Mouse (Mus musculus): ENCODE results near the gene Cubn. TPM values are rescaled to one million over a fixed set of nuclear protein-coding genes. Genes with fewer than 3 reads are reported as not detected.

Cubn gene
- polyA plus RNA-seq, 1 experiment from 2014 or later = 0.21 TPM

DNA sequence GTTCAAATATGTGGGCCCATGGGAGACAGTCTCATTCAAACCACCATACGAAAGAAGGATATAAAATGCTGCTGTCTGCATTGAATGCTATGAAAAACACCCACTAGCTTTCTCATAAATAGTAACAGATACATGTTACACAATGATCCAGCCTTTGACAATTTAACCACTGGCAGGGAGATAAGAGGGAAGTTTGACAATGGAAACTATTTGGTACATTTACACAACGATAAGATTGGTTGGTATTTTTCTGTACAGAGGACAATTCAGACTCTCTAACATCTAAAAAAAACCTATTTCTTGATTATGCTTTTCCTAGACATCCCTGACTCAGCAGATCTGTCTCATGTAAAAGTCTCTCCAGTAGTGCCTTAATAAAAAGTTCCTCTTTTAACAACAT lies 4.5 kb upstream of the Cubn start:
- 81% methylated on average over 2 of the region's 2 CpGs for WGBS
- H3K4me1 ChIP-seq (replicated peaks; ENCODE audit: control insufficient read depth, insufficient read depth, low read length) = no peaks in the 10 kb centered on the region

DNA sequence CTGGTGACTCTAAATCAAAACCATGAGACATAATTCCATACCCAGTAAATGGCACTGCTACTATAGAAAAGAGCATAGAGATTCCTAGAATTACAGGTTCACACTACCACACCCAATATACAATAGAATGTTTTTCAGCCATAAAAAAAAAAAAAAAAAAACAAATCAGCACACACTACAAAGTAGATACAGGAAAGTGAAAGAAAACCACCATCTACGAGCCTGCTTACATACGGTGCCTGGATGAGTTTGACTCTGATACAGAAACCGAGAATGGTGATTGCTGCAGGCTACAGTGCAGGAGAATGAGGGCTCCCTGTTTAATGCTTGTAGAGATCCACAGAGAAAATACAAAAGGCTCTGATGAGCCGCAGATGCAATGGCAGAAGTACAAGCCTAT lies 1.3 kb upstream of the Cubn start:
- ATAC-seq (ENCODE audit: low FRiP score) = no peak
- no peak overlapping the region for H3K4me2 ChIP-seq (replicated peaks)
- H3K27me3 ChIP-seq (ENCODE audit: control insufficient read depth, insufficient read depth, low read length) = no peaks in the 10 kb centered on the region
- H3K27ac ChIP-seq = no peak overlapping the region
- H3K9ac ChIP-seq = no peak overlapping the region
- no peaks in the 10 kb centered on the region for H3K4me1 ChIP-seq (replicated peaks; ENCODE audit: control insufficient read depth, insufficient read depth, low read length)
- H3K9me3 ChIP-seq (ENCODE audit: control insufficient read depth, low read length) = no peaks in the 10 kb centered on the region
- no peak for DNase-seq (ENCODE audit: low spot score)
- WGBS = 84% methylated on average over 4 of the region's 4 CpGs
- no peaks in the 10 kb centered on the region for H3K36me3 ChIP-seq (replicated peaks; ENCODE audit: control insufficient read depth, insufficient read depth)
- H3K4me3 ChIP-seq (replicated peaks; ENCODE audit: low read length) = no peak overlapping the region

More for the DNA sequence above, 4.5 kb upstream of the Cubn start:
- Histone ChIP-seq H3K27ac (no peak overlapping the region), H3K9ac (no peak overlapping the region), H3K36me3 (replicated peaks; ENCODE audit: control insufficient read depth, insufficient read depth) (no peaks in the 10 kb centered on the region), H3K9me3 (ENCODE audit: control insufficient read depth, low read length) (no peaks in the 10 kb centered on the region), H3K4me3 (replicated peaks; ENCODE audit: low read length) (no peak overlapping the region), H3K27me3 (ENCODE audit: control insufficient read depth, insufficient read depth, low read length) (no peaks in the 10 kb centered on the region), H3K4me2 (replicated peaks) (no peak overlapping the region)
- no peak for DNase-seq (ENCODE audit: low spot score)
- ATAC-seq (ENCODE audit: low FRiP score) = no peak

DNA sequence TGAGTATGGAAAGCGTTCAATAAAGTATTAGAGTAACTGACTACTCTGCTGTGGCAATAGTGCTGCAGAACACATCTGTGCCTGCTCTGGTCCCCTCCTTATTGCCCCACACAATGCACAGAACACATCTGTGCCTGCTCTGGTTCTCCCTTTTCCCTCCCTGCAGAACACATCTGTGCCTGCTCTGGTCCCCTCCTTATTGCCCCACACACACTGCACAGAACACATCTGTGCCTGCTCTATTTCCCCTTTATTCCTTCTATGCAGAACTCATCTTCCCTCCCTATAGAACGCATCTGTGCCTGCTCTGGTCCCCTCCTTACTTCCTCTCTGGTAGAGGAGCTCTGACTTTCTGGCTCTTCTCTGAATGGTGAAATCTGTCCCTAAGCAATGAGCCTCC lies 1.1 kb downstream of the Cubn start:
- Histone ChIP-seq H3K36me3 (replicated peaks; ENCODE audit: control insufficient read depth, insufficient read depth) (no peaks in the 10 kb centered on the region), H3K9me3 (ENCODE audit: control insufficient read depth, low read length) (no peaks in the 10 kb centered on the region), H3K4me3 (replicated peaks; ENCODE audit: low read length) (no peak overlapping the region), H3K27ac (no peak overlapping the region), H3K9ac (no peak overlapping the region), H3K4me2 (replicated peaks) (no peak overlapping the region), H3K27me3 (ENCODE audit: control insufficient read depth, insufficient read depth, low read length) (no peaks in the 10 kb centered on the region), H3K4me1 (replicated peaks; ENCODE audit: control insufficient read depth, insufficient read depth, low read length) (no peaks in the 10 kb centered on the region)
- WGBS = 83% methylated on average over 2 of the region's 2 CpGs
- ATAC-seq (ENCODE audit: low FRiP score) (no peak), DNase-seq (ENCODE audit: low spot score) (no peak)

DNA sequence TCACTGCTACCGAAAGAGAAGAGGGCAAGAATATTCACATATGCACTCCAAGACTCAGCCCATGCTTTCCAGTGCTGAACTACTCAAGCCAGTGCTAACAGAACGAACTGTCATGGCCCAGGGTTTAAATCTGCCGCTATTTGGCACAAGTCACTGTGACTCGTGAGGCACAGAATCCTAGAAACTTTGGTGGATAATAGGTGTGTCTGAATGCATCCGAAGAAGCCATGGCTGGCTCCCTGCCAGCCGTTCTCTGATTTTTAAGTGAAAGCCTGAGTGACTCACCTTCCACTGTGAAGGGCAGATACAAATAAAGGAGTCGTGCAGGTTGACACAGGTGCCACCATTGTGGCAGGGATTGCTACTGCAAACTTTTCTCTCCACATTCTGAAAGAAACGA lies 5.1 kb downstream of the Cubn start:
- no peak overlapping the region for H3K4me2 ChIP-seq (replicated peaks)
- no peaks in the 10 kb centered on the region for H3K27me3 ChIP-seq (ENCODE audit: control insufficient read depth, insufficient read depth, low read length)
- ATAC-seq (ENCODE audit: low FRiP score) (no peak), DNase-seq (ENCODE audit: low spot score) (no peak)
- H3K4me1 ChIP-seq (replicated peaks; ENCODE audit: control insufficient read depth, insufficient read depth, low read length) = no peaks in the 10 kb centered on the region
- WGBS = 74% methylated on average over 8 of the region's 8 CpGs
- H3K36me3 ChIP-seq (replicated peaks; ENCODE audit: control insufficient read depth, insufficient read depth) = no peaks in the 10 kb centered on the region
- no peaks in the 10 kb centered on the region for H3K9me3 ChIP-seq (ENCODE audit: control insufficient read depth, low read length)
- no peak overlapping the region for H3K9ac ChIP-seq
- no peak overlapping the region for H3K27ac ChIP-seq
- no peak overlapping the region for H3K4me3 ChIP-seq (replicated peaks; ENCODE audit: low read length)

DNA sequence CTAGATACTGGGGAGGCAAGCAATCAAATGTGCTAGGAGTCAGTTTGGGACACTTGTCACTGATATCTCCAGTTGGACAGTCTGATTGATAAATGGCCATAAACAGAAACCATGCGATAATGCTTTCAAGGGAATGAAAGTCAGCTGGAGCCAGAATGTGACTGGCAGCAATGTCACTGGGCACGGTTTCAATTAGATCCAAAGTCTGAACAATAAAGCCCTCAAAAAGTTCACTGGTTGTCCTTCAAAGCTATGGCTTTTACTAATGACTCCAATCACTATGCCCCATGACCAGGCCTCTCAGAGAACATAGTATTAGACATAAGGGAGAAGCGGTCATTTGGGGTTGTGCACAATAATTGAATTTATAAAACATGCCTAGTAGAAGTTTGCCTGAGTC lies 7.0 kb downstream of the Cubn start:
- Histone ChIP-seq H3K4me2 (replicated peaks) (no peak overlapping the region), H3K4me1 (replicated peaks; ENCODE audit: control insufficient read depth, insufficient read depth, low read length) (no peaks in the 10 kb centered on the region)
- no peak for ATAC-seq (ENCODE audit: low FRiP score)

DNA sequence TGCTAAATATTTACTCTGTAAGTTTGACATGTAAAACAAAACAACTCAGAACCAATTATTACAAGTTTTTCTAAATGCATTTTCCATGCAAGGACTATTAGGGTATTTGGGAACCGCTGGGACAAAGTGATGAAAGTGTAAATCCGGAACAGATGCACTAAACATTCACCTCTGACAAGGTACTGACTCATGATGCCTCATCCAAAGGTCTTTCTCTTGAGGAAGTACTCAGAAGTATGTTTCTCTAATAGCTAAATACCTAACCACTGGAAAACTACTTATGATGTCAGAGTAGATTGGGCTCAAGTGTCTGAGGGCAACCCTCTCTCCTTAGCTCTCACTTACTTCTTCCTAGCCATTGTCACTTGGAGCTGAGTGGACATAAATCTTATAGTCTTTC lies 10.9 kb downstream of the Cubn start:
- Histone ChIP-seq H3K4me2 (replicated peaks) (no peak overlapping the region), H3K4me3 (replicated peaks; ENCODE audit: low read length) (no peak overlapping the region), H3K27me3 (ENCODE audit: control insufficient read depth, insufficient read depth, low read length) (no peaks in the 10 kb centered on the region), H3K36me3 (replicated peaks; ENCODE audit: control insufficient read depth, insufficient read depth) (no peaks in the 10 kb centered on the region), H3K9ac (no peak overlapping the region), H3K4me1 (replicated peaks; ENCODE audit: control insufficient read depth, insufficient read depth, low read length) (no peaks in the 10 kb centered on the region), H3K9me3 (ENCODE audit: control insufficient read depth, low read length) (no peaks in the 10 kb centered on the region), H3K27ac (no peak overlapping the region)
- DNase-seq (ENCODE audit: low spot score) (no peak), ATAC-seq (ENCODE audit: low FRiP score) (no peak)
- 91% methylated on average over 2 of the region's 2 CpGs for WGBS

More for the DNA sequence above, 7.0 kb downstream of the Cubn start:
- WGBS = 79% methylated on average over 3 of the region's 3 CpGs
- no peak overlapping the region for H3K9ac ChIP-seq
- H3K9me3 ChIP-seq (ENCODE audit: control insufficient read depth, low read length) = no peaks in the 10 kb centered on the region
- H3K4me3 ChIP-seq (replicated peaks; ENCODE audit: low read length) = no peak overlapping the region
- H3K27me3 ChIP-seq (ENCODE audit: control insufficient read depth, insufficient read depth, low read length) = no peaks in the 10 kb centered on the region
- DNase-seq (ENCODE audit: low spot score) = no peak
- H3K27ac ChIP-seq = no peak overlapping the region
- H3K36me3 ChIP-seq (replicated peaks; ENCODE audit: control insufficient read depth, insufficient read depth) = no peaks in the 10 kb centered on the region

DNA sequence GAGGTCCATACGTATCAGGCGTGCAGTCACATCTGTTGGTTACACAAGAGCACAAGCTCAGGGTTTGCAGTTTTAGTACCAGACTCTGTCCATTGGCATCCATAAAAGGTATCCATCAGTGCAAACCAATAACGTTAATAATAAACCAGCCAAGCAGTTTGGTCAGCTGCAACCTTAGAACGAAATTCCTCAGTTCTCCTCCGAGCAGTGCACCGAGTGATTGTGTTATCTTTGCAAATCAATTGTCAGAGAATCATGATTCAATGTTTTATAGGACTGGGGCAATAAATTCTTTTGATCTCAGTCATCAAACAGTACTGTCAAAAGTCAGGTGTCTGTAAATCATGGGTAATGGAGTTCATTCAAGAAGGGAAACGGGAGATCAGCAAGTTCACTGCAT lies 12.4 kb downstream of the Cubn start:
- no peak overlapping the region for H3K4me2 ChIP-seq (replicated peaks)
- no peaks in the 10 kb centered on the region for H3K4me1 ChIP-seq (replicated peaks; ENCODE audit: control insufficient read depth, insufficient read depth, low read length)
- no peak overlapping the region for H3K9ac ChIP-seq
- WGBS = 89% methylated on average over 7 of the region's 7 CpGs
- no peaks in the 10 kb centered on the region for H3K27me3 ChIP-seq (ENCODE audit: control insufficient read depth, insufficient read depth, low read length)
- no peak for DNase-seq (ENCODE audit: low spot score)
- ATAC-seq (ENCODE audit: low FRiP score) = no peak
- no peak overlapping the region for H3K4me3 ChIP-seq (replicated peaks; ENCODE audit: low read length)
- no peaks in the 10 kb centered on the region for H3K9me3 ChIP-seq (ENCODE audit: control insufficient read depth, low read length)
- no peak overlapping the region for H3K27ac ChIP-seq
- no peaks in the 10 kb centered on the region for H3K36me3 ChIP-seq (replicated peaks; ENCODE audit: control insufficient read depth, insufficient read depth)

DNA sequence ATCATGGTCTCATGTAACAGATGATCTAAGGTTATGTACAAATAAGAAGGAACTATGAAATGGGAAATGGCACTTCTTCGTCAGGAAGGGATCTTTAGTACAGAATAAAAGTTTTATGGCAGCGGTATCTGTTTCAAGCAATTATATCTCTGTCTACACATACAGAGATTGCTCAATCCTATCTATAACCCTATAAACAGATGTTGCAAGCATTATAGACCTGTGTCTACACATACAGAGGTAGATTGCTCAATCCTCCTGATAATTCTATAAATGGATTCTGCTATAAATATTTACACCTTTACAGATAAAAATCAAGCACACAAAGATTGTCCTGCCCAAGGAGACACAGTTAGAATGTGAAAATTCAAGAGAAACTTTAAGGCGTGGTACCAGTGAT lies 21.5 kb downstream of the Cubn start:
- WGBS = 97% methylated on average over 3 of the region's 3 CpGs
- no peak for DNase-seq (ENCODE audit: low spot score)
- no peaks in the 10 kb centered on the region for H3K36me3 ChIP-seq (replicated peaks; ENCODE audit: control insufficient read depth, insufficient read depth)
- no peak overlapping the region for H3K9ac ChIP-seq
- no peaks in the 10 kb centered on the region for H3K4me1 ChIP-seq (replicated peaks; ENCODE audit: control insufficient read depth, insufficient read depth, low read length)
- H3K9me3 ChIP-seq (ENCODE audit: control insufficient read depth, low read length) = no peaks in the 10 kb centered on the region
- H3K4me2 ChIP-seq (replicated peaks) = no peak overlapping the region
- H3K27ac ChIP-seq = no peak overlapping the region
- H3K27me3 ChIP-seq (ENCODE audit: control insufficient read depth, insufficient read depth, low read length) = no peaks in the 10 kb centered on the region
- no peak overlapping the region for H3K4me3 ChIP-seq (replicated peaks; ENCODE audit: low read length)
- no peak for ATAC-seq (ENCODE audit: low FRiP score)

DNA sequence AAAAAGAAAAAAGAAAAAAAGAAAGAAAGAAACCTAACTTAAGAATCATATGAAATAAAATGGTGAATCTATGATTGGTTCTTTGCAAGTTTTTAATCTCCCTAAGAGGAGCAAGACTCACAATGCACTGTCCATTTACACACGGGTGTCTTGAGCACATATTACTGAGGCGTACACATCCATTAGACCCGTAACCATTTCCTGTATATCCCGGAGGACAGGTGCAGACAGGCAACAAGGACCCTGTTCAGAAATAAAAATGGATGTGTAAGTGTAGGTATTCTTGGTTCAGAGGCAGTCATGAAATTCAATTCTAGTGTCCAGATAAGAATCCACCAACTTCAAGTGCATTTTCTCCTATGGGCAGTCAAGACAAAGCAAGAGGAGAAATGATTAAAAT lies 22.0 kb downstream of the Cubn start:
- no peaks in the 10 kb centered on the region for H3K27me3 ChIP-seq (ENCODE audit: control insufficient read depth, insufficient read depth, low read length)
- H3K9me3 ChIP-seq (ENCODE audit: control insufficient read depth, low read length) = no peaks in the 10 kb centered on the region
- ATAC-seq (ENCODE audit: low FRiP score) = no peak
- DNase-seq (ENCODE audit: low spot score) = no peak
- H3K36me3 ChIP-seq (replicated peaks; ENCODE audit: control insufficient read depth, insufficient read depth) = no peaks in the 10 kb centered on the region
- no peak overlapping the region for H3K9ac ChIP-seq
- H3K4me3 ChIP-seq (replicated peaks; ENCODE audit: low read length) = no peak overlapping the region
- no peak overlapping the region for H3K4me2 ChIP-seq (replicated peaks)
- WGBS = 83% methylated on average over 4 of the region's 4 CpGs
- no peak overlapping the region for H3K27ac ChIP-seq
- no peaks in the 10 kb centered on the region for H3K4me1 ChIP-seq (replicated peaks; ENCODE audit: control insufficient read depth, insufficient read depth, low read length)

DNA sequence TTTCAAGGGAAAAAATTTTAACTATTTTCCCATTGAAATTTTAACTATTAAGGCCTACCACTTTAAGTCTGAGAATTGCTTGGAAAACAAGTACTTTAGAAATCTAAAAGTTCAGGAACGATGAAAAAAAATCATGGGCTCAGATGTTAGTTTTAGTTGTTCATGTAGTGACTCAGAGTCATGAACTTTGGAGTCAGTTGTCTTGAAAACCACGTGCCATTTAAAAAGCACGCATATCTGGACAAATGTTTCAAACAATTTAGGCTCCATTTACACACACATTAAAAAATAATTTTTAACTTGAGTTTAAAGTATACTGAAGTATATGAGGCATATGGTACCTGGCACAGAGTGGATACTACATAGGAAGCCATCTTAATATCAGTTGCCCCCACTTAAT lies 24.9 kb downstream of the Cubn start:
- no peaks in the 10 kb centered on the region for H3K4me1 ChIP-seq (replicated peaks; ENCODE audit: control insufficient read depth, insufficient read depth, low read length)
- WGBS = 93% methylated on average over 3 of the region's 3 CpGs
- no peak overlapping the region for H3K4me2 ChIP-seq (replicated peaks)
- H3K9me3 ChIP-seq (ENCODE audit: control insufficient read depth, low read length) = no peaks in the 10 kb centered on the region
- ATAC-seq (ENCODE audit: low FRiP score) (no peak), DNase-seq (ENCODE audit: low spot score) (no peak)
- H3K9ac ChIP-seq = no peak overlapping the region
- no peak overlapping the region for H3K4me3 ChIP-seq (replicated peaks; ENCODE audit: low read length)
- H3K27ac ChIP-seq = no peak overlapping the region
- H3K27me3 ChIP-seq (ENCODE audit: control insufficient read depth, insufficient read depth, low read length) = no peaks in the 10 kb centered on the region
- H3K36me3 ChIP-seq (replicated peaks; ENCODE audit: control insufficient read depth, insufficient read depth) = no peaks in the 10 kb centered on the region
